ENCODE assay signal across 14 mouse cellular contexts in the genomic region with DNA sequence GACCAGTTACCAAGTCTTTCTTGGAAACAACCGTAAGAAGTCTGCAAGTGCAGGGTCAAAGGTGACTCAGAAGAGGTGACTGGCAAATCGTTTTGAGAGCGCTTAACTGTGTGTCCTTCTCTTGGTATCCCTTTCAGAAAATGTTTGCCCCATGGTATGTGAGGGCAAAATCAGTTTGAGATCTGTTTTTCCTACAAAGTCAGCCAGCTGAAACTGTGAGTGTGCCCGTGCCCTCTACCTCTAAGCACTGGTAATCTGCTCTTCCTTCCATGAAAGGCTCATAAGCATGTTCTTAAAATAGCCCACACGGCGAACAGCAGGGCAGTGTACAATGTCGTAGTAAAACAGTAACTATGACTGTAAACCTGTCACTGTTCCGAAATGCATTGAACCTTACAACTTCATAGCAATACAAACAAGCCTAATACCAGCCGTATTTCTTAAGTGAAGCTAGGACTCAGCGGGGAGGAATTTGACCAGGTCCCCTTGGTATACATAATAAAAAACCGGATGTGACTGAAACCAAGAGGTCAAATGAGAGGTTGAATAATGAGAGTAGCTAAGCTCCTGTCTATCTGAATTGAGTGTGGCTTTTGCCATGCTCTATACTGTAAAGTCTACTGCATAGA. TPM values are rescaled to one million over a fixed set of nuclear protein-coding genes. Genes with fewer than 3 reads are reported as not detected.
A peak's percentile ranks its signal among the peaks of the same experiment; 100 is the strongest.
DNase-seq lines count a peak whose midpoint lies in the region; ATAC-seq and TF ChIP-seq lines count a peak whose summit lies in the region.
"Had no signal": no experiment of that assay in that cellular context is flagged by ENCODE, and none has a peak within 500 bp of the region (broad histone marks: within the 10 kb centered on the region; RNA-seq: fewer than 3 reads in every experiment).

No protein-coding gene starts in this region.

- no peak for ATAC-seq in liver, embryonic 12.5 days
- ATAC-seq in intestine, embryonic 14.5 days (replicated peaks; ENCODE audit: low FRiP score, low TSS enrichment, low read depth) = no peak; the same call in 1 of the 2 replicates
- ATAC-seq in stomach, postnatal 0 days (ENCODE audit: low FRiP score, low TSS enrichment) = peak; percentile 56; the same call in 1 of the 2 replicates
- ATAC-seq: forebrain, embryonic 15.5 days had no signal

- H3K4me1 ChIP-seq in liver, adult 2 months (ENCODE audit: control insufficient read depth, insufficient read depth, low read length) = peaks cover 3% of the 10 kb centered on the region
- peaks cover 12% of the 10 kb centered on the region; the same call in 1 of the 2 replicates for H3K4me1 ChIP-seq in liver, embryonic 12.5 days
- H3K4me1 ChIP-seq in intestine, embryonic 14.5 days (replicated peaks; ENCODE audit: control insufficient read depth, insufficient read depth, low read length) = peaks cover 16% of the 10 kb centered on the region
- H3K4me1 ChIP-seq in stomach, postnatal 0 days (replicated peaks; ENCODE audit: control insufficient read depth, insufficient read depth) = no peaks in the 10 kb centered on the region
- H3K4me1 ChIP-seq: forebrain, embryonic 15.5 days had no signal

- no peak overlapping the region for H3K4me2 ChIP-seq in liver, embryonic 12.5 days
- no peak overlapping the region for H3K4me2 ChIP-seq in intestine, embryonic 14.5 days (ENCODE audit: low read length)
- H3K4me2 ChIP-seq in stomach, postnatal 0 days (replicated peaks; ENCODE audit: low read depth) = no peak overlapping the region
- H3K4me2 ChIP-seq: forebrain, embryonic 15.5 days had no signal

- TF ChIP-seq EP300 in stomach, postnatal 0 days (optimal IDR thresholded peaks at IDR 0.05) = no peak

- no peak for TF ChIP-seq CTCF in liver, adult 2 months (IDR thresholded peaks at IDR 0.05; ENCODE audit: low read depth, low read length)
- no peak for TF ChIP-seq CTCF in stomach, postnatal 0 days (IDR thresholded peaks at IDR 0.05; ENCODE audit: low read depth)

- no peak for TF ChIP-seq POLR2A in liver, adult 2 months (IDR thresholded peaks at IDR 0.05; ENCODE audit: extremely low read depth, insufficient read depth, low read length)

- peak overlapping the region; percentile 61 for H3K27ac ChIP-seq in liver, adult 2 months (replicated peaks; ENCODE audit: insufficient read depth, low read depth, low read length)
- H3K27ac ChIP-seq in liver, embryonic 12.5 days = no peak overlapping the region
- peak overlapping the region; percentile 27; the same call in 1 of the 2 replicates for H3K27ac ChIP-seq in intestine, embryonic 14.5 days (ENCODE audit: low read depth)
- H3K27ac ChIP-seq in stomach, postnatal 0 days (replicated peaks) = no peak overlapping the region
- H3K27ac ChIP-seq: embryonic facial prominence, embryonic 10.5 days; forebrain, embryonic 15.5 days; hindbrain, embryonic 10.5 days had no signal

- 18% methylated on average over 11 of the region's 11 CpGs for WGBS in liver, adult 2 months
- 57% methylated on average over 11 of the region's 11 CpGs for WGBS in liver, embryonic 12.5 days (ENCODE audit: insufficient replicate concordance)
- WGBS in intestine, embryonic 14.5 days = 22% methylated on average over 11 of the region's 11 CpGs
- WGBS in stomach, postnatal 0 days = 35% methylated on average over 11 of the region's 11 CpGs

- H3K9me3 ChIP-seq in liver, embryonic 12.5 days (replicated peaks) = no peaks in the 10 kb centered on the region
- H3K9me3 ChIP-seq in intestine, embryonic 14.5 days (ENCODE audit: control insufficient read depth, low read length) = no peaks in the 10 kb centered on the region
- H3K9me3 ChIP-seq in stomach, postnatal 0 days (ENCODE audit: control insufficient read depth, low read length) = no peaks in the 10 kb centered on the region
- H3K9me3 ChIP-seq: embryonic facial prominence, embryonic 10.5 days; forebrain, embryonic 15.5 days; G1E; hindbrain, embryonic 10.5 days had no signal

- H3K9ac ChIP-seq in liver, adult 2 months (ENCODE audit: low read depth, low read length) = 0 out of 2 replicates have a peak overlapping the region, but pooled peaks have one; percentile 57
- no peak overlapping the region for H3K9ac ChIP-seq in liver, embryonic 12.5 days
- H3K9ac ChIP-seq in intestine, embryonic 14.5 days (ENCODE audit: low read length) = no peak overlapping the region
- no peak overlapping the region for H3K9ac ChIP-seq in stomach, postnatal 0 days (ENCODE audit: low read length)
- H3K9ac ChIP-seq: forebrain, embryonic 15.5 days had no signal

- H3K4me3 ChIP-seq in liver, adult 2 months (ENCODE audit: insufficient read depth, low read depth, low read length) = no peak overlapping the region
- no peak overlapping the region for H3K4me3 ChIP-seq in liver, embryonic 12.5 days
- H3K4me3 ChIP-seq in intestine, embryonic 14.5 days (ENCODE audit: low read depth, low read length) = no peak overlapping the region
- no peak overlapping the region for H3K4me3 ChIP-seq in stomach, postnatal 0 days (ENCODE audit: low read depth, low read length)
- H3K4me3 ChIP-seq: embryonic facial prominence, embryonic 10.5 days; forebrain, embryonic 15.5 days; hindbrain, embryonic 10.5 days had no signal

- DNase-seq in liver, adult 2 months (ENCODE audit: extremely low read depth, low read depth, low spot score) = peak; percentile 74
- DNase-seq in intestine, embryonic 14.5 days (ENCODE audit: low spot score) = no peak
- peak; percentile 85 for DNase-seq in kidney, postnatal 14 days
- DNase-seq in stomach, postnatal 0 days (ENCODE audit: low spot score) = no peak
- DNase-seq in urinary bladder, postnatal 4 days (ENCODE audit: low spot score in 2 of 2) = no peak
- no peak for DNase-seq in spleen, postnatal 10 days (ENCODE audit: low spot score in 2 of 2)
- DNase-seq: adrenal gland, postnatal 10 days; cerebellum, adult 11 months; lung, postnatal 36 days had no signal

- H3K79me2 ChIP-seq in liver, adult 2 months (ENCODE audit: control insufficient read depth, insufficient read depth, low read length) = no peaks in the 10 kb centered on the region

- no peaks in the 10 kb centered on the region for H3K36me3 ChIP-seq in liver, adult 2 months (ENCODE audit: control insufficient read depth, insufficient read depth, low read length)
- H3K36me3 ChIP-seq in liver, embryonic 12.5 days = no peaks in the 10 kb centered on the region
- H3K36me3 ChIP-seq in intestine, embryonic 14.5 days (ENCODE audit: control insufficient read depth, insufficient read depth, low read length) = no peaks in the 10 kb centered on the region
- no peaks in the 10 kb centered on the region for H3K36me3 ChIP-seq in stomach, postnatal 0 days (ENCODE audit: control insufficient read depth, insufficient read depth, low read length)
- H3K36me3 ChIP-seq: embryonic facial prominence, embryonic 10.5 days; forebrain, embryonic 15.5 days; G1E; hindbrain, embryonic 10.5 days had no signal

- no peaks in the 10 kb centered on the region for H3K27me3 ChIP-seq in liver, adult 2 months (ENCODE audit: control insufficient read depth, insufficient read depth, low read length)
- H3K27me3 ChIP-seq in liver, embryonic 12.5 days (replicated peaks) = no peaks in the 10 kb centered on the region
- H3K27me3 ChIP-seq in intestine, embryonic 14.5 days (replicated peaks; ENCODE audit: control insufficient read depth, insufficient read depth, low read length) = no peaks in the 10 kb centered on the region
- H3K27me3 ChIP-seq in stomach, postnatal 0 days (ENCODE audit: control insufficient read depth, insufficient read depth, low read length) = no peaks in the 10 kb centered on the region
- H3K27me3 ChIP-seq: forebrain, embryonic 15.5 days had no signal

RNA-seq across cellular contexts. Expression of gene Itgav, which starts 14.2 kb away (rescaled TPM):
- total RNA-seq in liver, adult 2 months (2014; rRNA removed) = 29.6 and 33.2 TPM in 2 replicates
- polyA plus RNA-seq in liver, adult 2 months (2012; rRNA removed) = 15.8 and 20.5 TPM in 2 replicates
- 22.7 and 24.5 TPM in 2 replicates for polyA plus RNA-seq in liver, embryonic 12.5 days (2016; fragmentation: Nextera tagmentation; extraction: Ambion mirVana)
- polyA plus RNA-seq in intestine, embryonic 14.5 days (2014; fragmentation: Nextera tagmentation; extraction: Ambion mirVana) = 75.3 and 85.3 TPM in 2 replicates
- 69.8 and 74.3 TPM in 2 replicates for polyA plus RNA-seq in stomach, postnatal 0 days (2015; fragmentation: Nextera tagmentation; extraction: Ambion mirVana)

Comparison
In these comparisons a context has a peak if more than half of its experiments do, and no peak if none do; other contexts are left out.
1. H3K27ac ChIP-seq: peak in liver, adult 2 months (single experiment) and intestine, embryonic 14.5 days (single experiment); none in liver, embryonic 12.5 days (single experiment) and stomach, postnatal 0 days (single experiment).
2. DNase-seq: peak in liver, adult 2 months (single experiment) and kidney, postnatal 14 days (single experiment); none in intestine, embryonic 14.5 days (single experiment), stomach, postnatal 0 days (single experiment), urinary bladder, postnatal 4 days (0 of 2) and spleen, postnatal 10 days (0 of 2).